Mouse (Mus musculus) lung, postnatal 0 days (tissue): Measurements from ENCODE around the gene Cdk13. TPM values are rescaled to one million over a fixed set of nuclear protein-coding genes. Genes with fewer than 3 reads are reported as not detected.

Experiments
- ATAC-seq: fragments of 200-750 bp; cut with Nextera tagmentation; 2 replicates; pipeline ENCODE4 v1.8.0; 2017; ENCODE audit warnings: moderate library complexity
- DNase-seq: peaks from one replicate; pipeline ENCODE4 v3.0.0-alpha.2; 2016; ENCODE audit warnings: low spot score
- H3K27ac ChIP-seq: fragments of 300-500 bp; sonication (generic); 2 replicates; pipeline ENCODE4 v1.5.1; 2014; ENCODE audit warnings: antibody characterized with exemption, mild to moderate bottlenecking, low read length, mixed read lengths
- H3K27me3 ChIP-seq: fragments of 300-500 bp; sonication (generic); replicated peaks from 2 replicates; pipeline ENCODE4 v1.6.1; 2014; ENCODE audit warnings: low read length, mixed read lengths; ENCODE audit not compliant: insufficient read depth
- H3K36me3 ChIP-seq: fragments of 300-500 bp; sonication (generic); 2 replicates; pipeline ENCODE4 v1.6.1; 2014; ENCODE audit warnings: low read length, mixed read lengths; ENCODE audit not compliant: insufficient read depth
- H3K4me1 ChIP-seq: fragments of 300-500 bp; sonication (generic); 2 replicates; pipeline ENCODE4 v1.6.1; 2014; ENCODE audit warnings: antibody characterized with exemption, low read depth, low read length, mixed read lengths; ENCODE audit not compliant: insufficient read depth
- H3K4me2 ChIP-seq: fragments of 300-500 bp; sonication (generic); replicated peaks from 2 replicates; pipeline ENCODE4 v1.6.1; 2014; ENCODE audit warnings: low read depth, mild to moderate bottlenecking, low read length, moderate library complexity, mixed read lengths
- H3K4me3 ChIP-seq: fragments of 300-500 bp; sonication (generic); 2 replicates; pipeline ENCODE4 v1.5.1; 2014; ENCODE audit warnings: low read depth, low read length
- H3K9ac ChIP-seq: fragments of 300-500 bp; sonication (generic); replicated peaks from 2 replicates; pipeline ENCODE4 v1.6.1; 2014; ENCODE audit warnings: low read depth, mild to moderate bottlenecking
- H3K9me3 ChIP-seq: fragments of 300-500 bp; sonication (generic); 2 replicates; pipeline ENCODE4 v1.6.1; 2016; ENCODE audit warnings: low read length, mixed read lengths
- CTCF ChIP-seq: IDR thresholded peaks from 2 replicates; pipeline ENCODE4 v1.5.1; 2016; ENCODE audit warnings: antibody characterized with exemption, mild to moderate bottlenecking
- EP300 ChIP-seq: IDR thresholded peaks from 2 replicates; pipeline ENCODE4 v1.6.1; 2016; ENCODE audit warnings: antibody characterized with exemption, mild to moderate bottlenecking, control low read depth
- WGBS: fragments of 180-500 bp; shearing (Covaris S2); extraction: QIAGEN DNeasy Blood & Tissue Kit; methylation state at CpG from one replicate; pipeline ENCODE4 v1.1.7; 2014; 5-methylcytosine and 5-hydroxymethylcytosine counted together
- polyA plus RNA-seq: library from polyadenylated mRNA; unstranded; fragments of >200 nt; fragmentation: Nextera tagmentation; extraction: Ambion mirVana; gene quantifications from 2 replicates; pipeline ENCODE4 v1.2.1, GENCODE M21; 2015

The Cdk13 gene
- polyA plus RNA-seq, 1 experiment from 2014 or later = 12.2 TPM

GRCm38 (mm10) chr13:17773112-17773511, 31.8 kb downstream of the Cdk13 start:
- H3K4me1 ChIP-seq = no peaks in the 10 kb centered on the region

GRCm38 (mm10) chr13:17772574-17772973, 32.3 kb downstream of the Cdk13 start:
- DNase-seq (no peak), ATAC-seq (no peak)
- Histone ChIP-seq H3K36me3 (peaks cover 9% of the 10 kb centered on the region; the same call in 1 of the 2 replicates), H3K9me3 (no peaks in the 10 kb centered on the region), H3K27ac (no peak overlapping the region), H3K4me2 (no peak overlapping the region), H3K4me3 (no peak overlapping the region), H3K4me1 (no peaks in the 10 kb centered on the region), H3K9ac (no peak overlapping the region), H3K27me3 (no peaks in the 10 kb centered on the region)
- 62% methylated on average over 6 of the region's 6 CpGs for WGBS
- TF ChIP-seq EP300 = no peak
- TF ChIP-seq CTCF = no peak

More at GRCm38 (mm10) chr13:17773112-17773511, 31.8 kb downstream of the Cdk13 start:
- H3K4me3 ChIP-seq = no peak overlapping the region
- DNase-seq (no peak), ATAC-seq (no peak)
- no peaks in the 10 kb centered on the region for H3K9me3 ChIP-seq
- TF ChIP-seq CTCF = no peak
- no peak for TF ChIP-seq EP300
- no peak overlapping the region for H3K4me2 ChIP-seq
- H3K36me3 ChIP-seq = peaks cover 9% of the 10 kb centered on the region; the same call in 1 of the 2 replicates
- H3K27me3 ChIP-seq = no peaks in the 10 kb centered on the region
- no peak overlapping the region for H3K27ac ChIP-seq
- H3K9ac ChIP-seq = no peak overlapping the region

GRCm38 (mm10) chr13:17762405-17762804, 42.5 kb downstream of the Cdk13 start:
- no peaks in the 10 kb centered on the region for H3K36me3 ChIP-seq
- no peaks in the 10 kb centered on the region for H3K27me3 ChIP-seq
- ATAC-seq = no peak
- no peak overlapping the region for H3K4me2 ChIP-seq
- no peaks in the 10 kb centered on the region for H3K4me1 ChIP-seq
- no peak overlapping the region for H3K4me3 ChIP-seq
- no peak for DNase-seq
- no peak for TF ChIP-seq CTCF
- TF ChIP-seq EP300 = no peak
- WGBS = 100% methylated on average over 1 of the region's 1 CpGs
- H3K9me3 ChIP-seq = no peaks in the 10 kb centered on the region
- H3K27ac ChIP-seq = no peak overlapping the region
- H3K9ac ChIP-seq = no peak overlapping the region

GRCm38 (mm10) chr13:17754997-17755396, 49.9 kb downstream of the Cdk13 start:
- ATAC-seq (no peak), DNase-seq (peak; percentile 7)
- H3K27me3 ChIP-seq = no peaks in the 10 kb centered on the region
- no peaks in the 10 kb centered on the region for H3K4me1 ChIP-seq
- H3K9ac ChIP-seq = no peak overlapping the region
- no peak overlapping the region for H3K4me3 ChIP-seq
- no peak overlapping the region for H3K27ac ChIP-seq
- H3K9me3 ChIP-seq = no peaks in the 10 kb centered on the region
- no peaks in the 10 kb centered on the region for H3K36me3 ChIP-seq
- WGBS = 73% methylated on average over 4 of the region's 4 CpGs
- TF ChIP-seq EP300 = no peak
- no peak for TF ChIP-seq CTCF
- H3K4me2 ChIP-seq = no peak overlapping the region

GRCm38 (mm10) chr13:17728798-17729197, 76.1 kb downstream of the Cdk13 start:
- Histone ChIP-seq H3K27ac (no peak overlapping the region), H3K4me3 (no peak overlapping the region), H3K9me3 (no peaks in the 10 kb centered on the region), H3K9ac (no peak overlapping the region), H3K4me1 (no peaks in the 10 kb centered on the region), H3K4me2 (no peak overlapping the region), H3K36me3 (peaks cover 11% of the 10 kb centered on the region; the same call in 1 of the 2 replicates), H3K27me3 (no peaks in the 10 kb centered on the region)
- DNase-seq = no peak
- 89% methylated on average over 3 of the region's 3 CpGs for WGBS
- TF ChIP-seq CTCF (no peak), EP300 (no peak)
- ATAC-seq = no peak

GRCm38 (mm10) chr13:17727922-17728321, 77.0 kb downstream of the Cdk13 start:
- Histone ChIP-seq H3K27ac (no peak overlapping the region), H3K4me2 (no peak overlapping the region), H3K4me3 (no peak overlapping the region), H3K9ac (no peak overlapping the region), H3K4me1 (no peaks in the 10 kb centered on the region), H3K27me3 (no peaks in the 10 kb centered on the region), H3K36me3 (peaks cover 11% of the 10 kb centered on the region; the same call in 1 of the 2 replicates), H3K9me3 (no peaks in the 10 kb centered on the region)
- ATAC-seq (no peak), DNase-seq (no peak)
- 82% methylated on average over 4 of the region's 4 CpGs for WGBS
- TF ChIP-seq EP300 (no peak), CTCF (no peak)

GRCm38 (mm10) chr13:17717357-17717756, 87.5 kb downstream of the Cdk13 start:
- Histone ChIP-seq H3K36me3 (peaks cover 14% of the 10 kb centered on the region; the same call in 1 of the 2 replicates), H3K9ac (no peak overlapping the region), H3K4me3 (no peak overlapping the region), H3K4me2 (no peak overlapping the region), H3K4me1 (no peaks in the 10 kb centered on the region), H3K27ac (no peak overlapping the region), H3K27me3 (no peaks in the 10 kb centered on the region), H3K9me3 (no peaks in the 10 kb centered on the region)
- TF ChIP-seq EP300 (no peak), CTCF (no peak)
- DNase-seq (no peak), ATAC-seq (no peak)
- 93% methylated on average over 1 of the region's 1 CpGs for WGBS
